Mouse (Mus musculus): ENCODE measurements around the gene Nt5c2. TPM values are rescaled to one million over a fixed set of nuclear protein-coding genes. Genes with fewer than 3 reads are reported as not detected.
"Not testable (repeated sequence)": the region's sequence is repeated elsewhere in the genome, so short reads cannot be mapped to it uniquely, and the experiment has no call there.

The Nt5c2 gene
- polyA plus RNA-seq, 1 experiment from 2014 or later = 89.4 TPM

GRCm38 (mm10) chr19:47009420-47009819 is 5.5 kb downstream of the Nt5c2 start:
- H3K9me3 ChIP-seq (ENCODE audit: low read length) = no peaks in the 10 kb centered on the region
- H3K27me3 ChIP-seq (ENCODE audit: insufficient read depth, low read length) = peaks cover 26% of the 10 kb centered on the region
- peaks cover 5% of the 10 kb centered on the region; the same call in 1 of the 2 replicates for H3K4me1 ChIP-seq (ENCODE audit: insufficient read depth, low read length)
- H3K27ac ChIP-seq (ENCODE audit: low read length) = no peak overlapping the region
- 87% methylated on average over 7 of the region's 7 CpGs for WGBS
- ATAC-seq (ENCODE audit: low FRiP score, low TSS enrichment) = no peak
- H3K36me3 ChIP-seq (ENCODE audit: insufficient read depth, low read length) = no peaks in the 10 kb centered on the region
- no peak overlapping the region for H3K4me3 ChIP-seq (ENCODE audit: low read length)
- no peak overlapping the region for H3K4me2 ChIP-seq (replicated peaks; ENCODE audit: low read depth, low read length)
- H3K9ac ChIP-seq (replicated peaks; ENCODE audit: low read length) = no peak overlapping the region

- 0% methylated on average over 4 of the region's 4 CpGs for WGBS
- Histone ChIP-seq H3K4me1 (ENCODE audit: insufficient read depth, low read length) (no peaks in the 10 kb centered on the region), H3K27ac (ENCODE audit: low read length) (no peak overlapping the region), H3K36me3 (ENCODE audit: insufficient read depth, low read length) (no peaks in the 10 kb centered on the region), H3K27me3 (ENCODE audit: insufficient read depth, low read length) (no peaks in the 10 kb centered on the region), H3K4me2 (replicated peaks; ENCODE audit: low read depth, low read length) (no peak overlapping the region), H3K4me3 (ENCODE audit: low read length) (no peak overlapping the region), H3K9ac (replicated peaks; ENCODE audit: low read length) (no peak overlapping the region), H3K9me3 (ENCODE audit: low read length) (no peaks in the 10 kb centered on the region)
- no peak for ATAC-seq (ENCODE audit: low FRiP score, low TSS enrichment)
Observed at GRCm38 (mm10) chr19:47006321-47006720, 8.6 kb downstream of the Nt5c2 start.

GRCm38 (mm10) chr19:47005873-47006272 is 9.1 kb downstream of the Nt5c2 start:
- no peaks in the 10 kb centered on the region for H3K27me3 ChIP-seq (ENCODE audit: insufficient read depth, low read length)
- ATAC-seq (ENCODE audit: low FRiP score, low TSS enrichment) = no peak
- no peaks in the 10 kb centered on the region for H3K4me1 ChIP-seq (ENCODE audit: insufficient read depth, low read length)
- 49% methylated on average over 5 of the region's 5 CpGs for WGBS
- H3K9ac ChIP-seq (replicated peaks; ENCODE audit: low read length) = no peak overlapping the region
- H3K36me3 ChIP-seq (ENCODE audit: insufficient read depth, low read length) = no peaks in the 10 kb centered on the region
- H3K27ac ChIP-seq (ENCODE audit: low read length) = no peak overlapping the region
- H3K9me3 ChIP-seq (ENCODE audit: low read length) = no peaks in the 10 kb centered on the region
- no peak overlapping the region for H3K4me3 ChIP-seq (ENCODE audit: low read length)
- no peak overlapping the region for H3K4me2 ChIP-seq (replicated peaks; ENCODE audit: low read depth, low read length)

GRCm38 (mm10) chr19:47003742-47004511 is 11.0 kb downstream of the Nt5c2 start:
- no peak for ATAC-seq (ENCODE audit: low FRiP score, low TSS enrichment)
- 71% methylated on average over 6 of the region's 6 CpGs for WGBS
- Histone ChIP-seq H3K4me1 (ENCODE audit: insufficient read depth, low read length) (no peaks in the 10 kb centered on the region), H3K27ac (ENCODE audit: low read length) (no peak overlapping the region), H3K4me3 (ENCODE audit: low read length) (no peak overlapping the region), H3K9ac (replicated peaks; ENCODE audit: low read length) (no peak overlapping the region), H3K27me3 (ENCODE audit: insufficient read depth, low read length) (no peaks in the 10 kb centered on the region), H3K9me3 (ENCODE audit: low read length) (no peaks in the 10 kb centered on the region), H3K36me3 (ENCODE audit: insufficient read depth, low read length) (no peaks in the 10 kb centered on the region), H3K4me2 (replicated peaks; ENCODE audit: low read depth, low read length) (no peak overlapping the region)

GRCm38 (mm10) chr19:47000357-47000756 is 14.6 kb downstream of the Nt5c2 start:
- not testable (repeated sequence) for H3K4me1 ChIP-seq (ENCODE audit: insufficient read depth, low read length); ATAC-seq (ENCODE audit: low FRiP score, low TSS enrichment); H3K9me3 ChIP-seq (ENCODE audit: low read length); H3K9ac ChIP-seq (replicated peaks; ENCODE audit: low read length); H3K27ac ChIP-seq (ENCODE audit: low read length); H3K27me3 ChIP-seq (ENCODE audit: insufficient read depth, low read length); H3K36me3 ChIP-seq (ENCODE audit: insufficient read depth, low read length); H3K4me3 ChIP-seq (ENCODE audit: low read length); H3K4me2 ChIP-seq (replicated peaks; ENCODE audit: low read depth, low read length)
- WGBS = 58% methylated on average over 2 of the region's 3 CpGs

- H3K36me3 ChIP-seq (ENCODE audit: insufficient read depth, low read length) = no peaks in the 10 kb centered on the region
- H3K27ac ChIP-seq (ENCODE audit: low read length) = no peak overlapping the region
- no peaks in the 10 kb centered on the region for H3K27me3 ChIP-seq (ENCODE audit: insufficient read depth, low read length)
- ATAC-seq (ENCODE audit: low FRiP score, low TSS enrichment) = no peak
- H3K4me1 ChIP-seq (ENCODE audit: insufficient read depth, low read length) = no peaks in the 10 kb centered on the region
- H3K4me3 ChIP-seq (ENCODE audit: low read length) = no peak overlapping the region
- no peak overlapping the region for H3K9ac ChIP-seq (replicated peaks; ENCODE audit: low read length)
- no peaks in the 10 kb centered on the region for H3K9me3 ChIP-seq (ENCODE audit: low read length)
- WGBS = 83% methylated on average over 6 of the region's 6 CpGs
- H3K4me2 ChIP-seq (replicated peaks; ENCODE audit: low read depth, low read length) = no peak overlapping the region
Observed at GRCm38 (mm10) chr19:46999753-47000152, 15.2 kb downstream of the Nt5c2 start.

- no peaks in the 10 kb centered on the region for H3K4me1 ChIP-seq (ENCODE audit: insufficient read depth, low read length)
- H3K27me3 ChIP-seq (ENCODE audit: insufficient read depth, low read length) = no peaks in the 10 kb centered on the region
- no peaks in the 10 kb centered on the region for H3K9me3 ChIP-seq (ENCODE audit: low read length)
- no peaks in the 10 kb centered on the region for H3K36me3 ChIP-seq (ENCODE audit: insufficient read depth, low read length)
- H3K4me3 ChIP-seq (ENCODE audit: low read length) = no peak overlapping the region
- WGBS = 84% methylated on average over 4 of the region's 4 CpGs
- H3K27ac ChIP-seq (ENCODE audit: low read length) = no peak overlapping the region
- no peak for ATAC-seq (ENCODE audit: low FRiP score, low TSS enrichment)
- H3K4me2 ChIP-seq (replicated peaks; ENCODE audit: low read depth, low read length) = no peak overlapping the region
- no peak overlapping the region for H3K9ac ChIP-seq (replicated peaks; ENCODE audit: low read length)
Observed at GRCm38 (mm10) chr19:46998953-46999352, 16.0 kb downstream of the Nt5c2 start.

- Histone ChIP-seq H3K4me2 (replicated peaks; ENCODE audit: low read depth, low read length) (no peak overlapping the region), H3K4me3 (ENCODE audit: low read length) (no peak overlapping the region), H3K27ac (ENCODE audit: low read length) (no peak overlapping the region), H3K4me1 (ENCODE audit: insufficient read depth, low read length) (no peaks in the 10 kb centered on the region), H3K9me3 (ENCODE audit: low read length) (no peaks in the 10 kb centered on the region), H3K36me3 (ENCODE audit: insufficient read depth, low read length) (no peaks in the 10 kb centered on the region), H3K27me3 (ENCODE audit: insufficient read depth, low read length) (no peaks in the 10 kb centered on the region), H3K9ac (replicated peaks; ENCODE audit: low read length) (no peak overlapping the region)
- no peak for ATAC-seq (ENCODE audit: low FRiP score, low TSS enrichment)
- WGBS = 83% methylated on average over 8 of the region's 8 CpGs
Observed at GRCm38 (mm10) chr19:46998168-46998870, 16.6 kb downstream of the Nt5c2 start.

GRCm38 (mm10) chr19:46996095-46996494 is 18.9 kb downstream of the Nt5c2 start:
- no peak overlapping the region for H3K9ac ChIP-seq (replicated peaks; ENCODE audit: low read length)
- no peak overlapping the region for H3K4me3 ChIP-seq (ENCODE audit: low read length)
- 78% methylated on average over 9 of the region's 9 CpGs for WGBS
- H3K4me1 ChIP-seq (ENCODE audit: insufficient read depth, low read length) = no peaks in the 10 kb centered on the region
- H3K36me3 ChIP-seq (ENCODE audit: insufficient read depth, low read length) = no peaks in the 10 kb centered on the region
- H3K27ac ChIP-seq (ENCODE audit: low read length) = no peak overlapping the region
- ATAC-seq (ENCODE audit: low FRiP score, low TSS enrichment) = no peak
- no peaks in the 10 kb centered on the region for H3K27me3 ChIP-seq (ENCODE audit: insufficient read depth, low read length)
- H3K4me2 ChIP-seq (replicated peaks; ENCODE audit: low read depth, low read length) = no peak overlapping the region
- no peaks in the 10 kb centered on the region for H3K9me3 ChIP-seq (ENCODE audit: low read length)

- WGBS = 69% methylated on average over 4 of the region's 4 CpGs
- not testable (repeated sequence) for H3K36me3 ChIP-seq (ENCODE audit: insufficient read depth, low read length); H3K4me2 ChIP-seq (replicated peaks; ENCODE audit: low read depth, low read length); H3K9ac ChIP-seq (replicated peaks; ENCODE audit: low read length); H3K9me3 ChIP-seq (ENCODE audit: low read length); H3K27me3 ChIP-seq (ENCODE audit: insufficient read depth, low read length); ATAC-seq (ENCODE audit: low FRiP score, low TSS enrichment); H3K4me3 ChIP-seq (ENCODE audit: low read length); H3K27ac ChIP-seq (ENCODE audit: low read length)
- peaks cover 29% of the 10 kb centered on the region for H3K4me1 ChIP-seq (ENCODE audit: insufficient read depth, low read length)
Observed at GRCm38 (mm10) chr19:46992329-46992728, 22.6 kb downstream of the Nt5c2 start.

Data from kidney, embryonic 16.5 days (tissue).